Mouse (Mus musculus): ENCODE measurements around the gene Lce3e.

Gene Lce3e

DNA sequence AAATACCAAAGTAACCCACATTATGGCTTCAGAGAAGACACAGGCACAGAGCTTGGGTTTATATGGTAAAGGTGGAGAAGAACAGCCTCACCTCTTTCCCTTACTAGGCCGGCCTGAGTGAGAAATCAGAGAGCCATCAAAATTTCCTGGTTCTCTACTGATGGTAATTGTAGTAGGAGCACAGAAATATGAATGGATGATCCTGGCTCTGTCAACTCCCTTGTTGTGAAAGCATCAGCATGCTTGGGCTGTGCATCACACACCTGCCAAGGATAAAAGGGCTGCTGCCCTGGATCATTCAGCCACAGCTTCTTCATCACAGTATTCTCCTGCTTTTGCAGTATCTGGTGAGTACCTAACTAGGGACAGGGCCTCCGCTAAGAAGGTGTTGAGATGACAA is at the start of gene Lce3e:
TSS of gene Lce3e (plus strand) at position 301 of the 400 bp plus-strand sequence.
- no peak for DNase-seq (ENCODE audit: low read depth, low spot score)

DNA sequence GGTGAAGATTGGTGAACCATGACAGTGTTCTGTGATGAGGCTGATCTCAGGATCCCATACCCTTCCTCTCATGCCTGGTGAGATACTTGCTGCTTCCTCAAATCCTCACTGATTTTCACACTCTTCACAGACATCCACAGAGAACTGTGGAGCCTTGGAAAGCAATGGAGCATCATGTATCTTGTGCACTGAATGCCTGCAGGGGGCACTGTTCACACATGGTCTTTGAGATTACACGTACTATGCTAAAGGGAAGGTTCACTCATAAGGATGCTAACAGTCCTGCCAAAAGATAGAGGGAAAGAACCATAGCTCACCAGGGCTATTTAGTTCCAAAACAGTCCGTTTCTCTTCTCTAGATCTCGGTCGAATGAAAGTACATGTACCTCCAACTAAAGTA is 46.5 kb upstream of the Lce3e start:
- no peak for DNase-seq (ENCODE audit: low read depth, low spot score)

- DNase-seq (ENCODE audit: low read depth, low spot score), result no peak
Observed at GRCm38 (mm10) chr3:92926130-92926529, 40.7 kb upstream of the Lce3e start, which contains the start of gene Lce3a. TSS of gene Lce3a (minus strand) at chr3:92926230.

DNA sequence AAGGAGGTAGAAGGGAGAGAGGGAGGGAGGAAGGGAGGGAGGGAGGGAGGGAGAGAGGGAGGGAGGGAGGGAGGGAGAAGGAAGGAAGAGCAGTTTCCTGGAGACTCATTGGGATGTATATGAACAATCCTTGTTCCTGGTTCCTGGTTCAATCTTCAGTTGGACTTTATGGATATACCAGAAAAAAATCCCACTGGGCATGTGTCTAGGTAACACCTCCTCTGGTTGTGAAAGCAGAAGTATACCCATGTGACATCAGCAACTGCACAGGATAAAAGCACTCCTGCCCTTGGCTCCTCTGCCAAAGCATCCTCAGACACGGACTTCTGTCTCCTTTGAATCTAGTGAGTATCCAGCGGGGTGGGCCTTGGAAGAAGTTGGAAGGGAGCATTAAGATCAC is 34.2 kb upstream of the Lce3e start, which contains the start of gene Lce3b:
TSS of gene Lce3b (plus strand) at position 301 of the 400 bp plus-strand sequence.
- DNase-seq (ENCODE audit: low read depth, low spot score), result no peak

GRCm38 (mm10) chr3:92944186-92944585 is 22.7 kb upstream of the Lce3e start, which contains the start of gene Lce3c:
TSS of gene Lce3c (plus strand) at chr3:92944486.
- no peak for DNase-seq (ENCODE audit: low read depth, low spot score)

- DNase-seq (ENCODE audit: low read depth, low spot score), result no peak
Observed at GRCm38 (mm10) chr3:92957090-92957489, 9.8 kb upstream of the Lce3e start, which contains the start of gene Lce3d. TSS of gene Lce3d (plus strand) at chr3:92957390.

GRCm38 (mm10) chr3:92978484-92978883 is 11.6 kb downstream of the Lce3e start:
- no peak for DNase-seq (ENCODE audit: low read depth, low spot score)

DNA sequence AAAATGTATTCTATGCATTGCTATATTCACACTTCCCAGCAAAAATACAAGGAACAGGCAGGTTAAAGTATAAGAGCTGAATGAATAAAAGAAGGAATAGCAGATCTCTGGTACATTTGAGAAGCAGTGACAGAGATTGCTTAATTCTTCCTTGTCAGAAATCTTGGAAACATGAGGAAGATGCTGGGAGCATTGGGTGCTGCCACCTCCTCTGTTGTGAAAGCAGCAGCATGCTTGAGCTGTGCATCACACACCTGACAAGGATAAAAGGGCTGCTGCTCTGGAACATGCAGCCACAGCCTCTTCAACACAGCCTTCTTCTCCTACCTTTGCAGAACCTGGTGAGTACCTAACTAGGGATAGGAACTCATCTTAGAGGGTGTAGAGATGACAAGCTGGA is 25.1 kb downstream of the Lce3e start, which contains the start of gene Lce3f:
TSS of gene Lce3f (plus strand) at position 301 of the 400 bp plus-strand sequence.
- no peak for DNase-seq (ENCODE audit: low read depth, low spot score)

GRCm38 (mm10) chr3:92998691-92999090 is 31.8 kb downstream of the Lce3e start:
- no peak for DNase-seq (ENCODE audit: low read depth, low spot score)

DNA sequence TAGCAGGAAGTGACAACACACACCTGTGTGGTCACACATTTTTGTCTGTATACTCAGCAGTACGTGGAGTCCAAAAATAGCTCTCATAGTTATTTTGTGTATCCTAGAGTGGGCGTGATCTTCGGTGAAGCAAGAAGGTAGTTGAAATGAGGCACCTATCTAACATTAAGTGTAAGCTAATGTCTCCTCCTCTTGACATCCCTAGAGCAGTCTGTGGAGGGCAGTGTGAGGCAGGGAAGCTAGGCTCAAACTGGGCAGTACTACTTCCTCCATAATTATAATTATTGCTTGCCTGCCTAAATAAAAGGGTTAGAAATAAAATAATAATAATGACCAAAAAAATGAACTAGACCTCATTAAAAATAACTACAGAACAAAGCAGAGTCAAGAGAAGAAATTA is 33.8 kb downstream of the Lce3e start:
- no peak for DNase-seq (ENCODE audit: low read depth, low spot score)

GRCm38 (mm10) chr3:93002843-93003242 is 36.0 kb downstream of the Lce3e start:
- no peak for DNase-seq (ENCODE audit: low read depth, low spot score)

DNA sequence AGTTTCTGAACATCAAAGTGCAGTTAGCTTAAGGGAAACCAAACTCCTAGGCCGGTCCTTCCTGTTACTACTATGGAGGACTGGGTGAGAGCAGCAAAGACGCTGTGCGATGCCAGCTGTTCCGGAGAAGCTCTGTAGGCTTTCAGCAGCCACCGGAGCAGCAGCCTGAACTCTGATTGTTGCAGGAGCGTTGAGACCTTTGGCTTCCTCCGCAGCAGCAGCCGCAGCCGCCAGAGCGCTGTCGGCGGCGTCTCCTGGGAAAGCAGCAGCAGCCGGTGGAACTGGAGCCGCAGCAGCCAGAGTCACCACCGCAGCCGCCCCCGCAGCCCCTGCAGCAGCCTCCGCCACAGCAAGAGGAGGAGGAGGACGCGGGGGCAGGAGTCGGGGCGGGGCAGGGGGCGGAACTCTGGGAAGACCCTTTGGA is 47.5 kb downstream of the Lce3e start:
- no peak for DNase-seq (ENCODE audit: low read depth, low spot score)

DNA sequence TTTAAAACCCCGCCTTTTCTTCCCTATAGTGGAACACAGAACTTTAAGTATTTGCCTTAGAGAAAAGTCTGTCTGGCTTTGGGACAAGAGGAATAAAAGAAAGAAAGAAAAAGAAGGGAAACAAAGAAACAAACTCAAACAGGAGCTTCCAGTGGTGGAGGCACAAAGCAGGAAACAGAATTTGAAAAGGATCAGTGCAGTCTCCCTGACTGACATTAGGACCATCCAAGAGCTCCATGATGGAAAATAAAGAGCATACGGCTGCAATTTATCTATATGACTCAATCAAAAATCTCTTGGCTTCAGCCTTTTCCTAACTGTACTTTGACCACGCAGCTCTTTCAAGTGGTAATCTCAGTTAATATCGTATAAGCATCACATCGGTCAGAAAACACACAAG is 48.0 kb downstream of the Lce3e start:
- DNase-seq (ENCODE audit: low read depth, low spot score), result no peak

GRCm38 (mm10) chr3:93015460-93016104 is 48.7 kb downstream of the Lce3e start, which contains the start of gene Crct1:
TSS of gene Crct1 (minus strand) at chr3:93015687.
- no peak for DNase-seq (ENCODE audit: low read depth, low spot score)

Measured in CD4-positive helper T cell, adult 2 months (primary cell).